Mouse (Mus musculus) left cerebral cortex, adult 9 months (tissue): Measurements from ENCODE around the gene P2ry6.

ENCODE experiments used
- DNase-seq, 2 experiments: peaks; one replicate each; pipeline ENCODE4 v3.0.0; 2022; ENCODE audit warnings: low spot score in 2 of 2

The P2ry6 gene

GRCm38 (mm10) chr7:100916526-100916925 is 57.9 kb downstream of the P2ry6 start:
- DNase-seq, result no peak

GRCm38 (mm10) chr7:100915204-100915603 is 59.2 kb downstream of the P2ry6 start:
- DNase-seq, result no peak

DNA sequence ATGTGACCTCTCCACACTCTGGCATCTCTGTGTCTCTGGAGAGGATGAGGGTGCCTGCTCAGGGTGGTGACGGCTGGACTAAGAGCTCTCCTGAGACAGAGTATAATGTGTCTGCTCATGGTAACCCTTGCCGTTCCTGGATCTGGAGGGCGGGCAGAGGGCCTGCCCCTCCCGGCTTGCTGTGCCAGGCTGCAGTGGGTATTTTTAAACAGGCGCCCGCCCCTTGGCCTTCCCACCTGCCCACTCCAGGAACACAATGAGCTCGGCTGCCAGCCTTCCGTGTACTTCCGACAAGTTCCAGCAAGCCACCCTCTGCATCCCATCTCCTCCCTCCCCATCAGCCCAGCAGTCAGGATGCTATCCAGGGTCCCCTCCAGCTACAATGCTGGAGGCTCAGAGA is 62.7 kb downstream of the P2ry6 start:
- no peak for DNase-seq

- no peak for DNase-seq
Measured at GRCm38 (mm10) chr7:100911246-100911770, 63.1 kb downstream of the P2ry6 start.

DNA sequence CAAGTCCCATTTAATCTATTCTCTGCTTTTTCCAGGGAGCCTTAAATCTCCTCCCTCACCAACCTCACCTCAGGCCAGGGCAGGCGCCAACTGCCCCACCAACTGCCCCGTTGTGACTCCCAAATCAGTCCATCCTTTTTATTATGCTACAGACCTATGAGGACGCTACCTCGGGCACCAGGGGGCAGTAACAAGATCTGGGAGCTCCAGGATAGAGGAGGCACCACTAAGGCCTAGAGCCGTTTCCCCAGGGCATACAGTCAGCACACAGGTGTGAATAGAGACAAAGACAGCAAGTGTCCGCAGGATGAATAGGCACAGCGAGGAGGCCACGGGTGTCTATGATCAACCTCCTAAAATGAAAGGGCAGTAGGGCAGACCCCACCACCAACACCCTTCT is 65.9 kb downstream of the P2ry6 start:
- DNase-seq, result no peak

DNA sequence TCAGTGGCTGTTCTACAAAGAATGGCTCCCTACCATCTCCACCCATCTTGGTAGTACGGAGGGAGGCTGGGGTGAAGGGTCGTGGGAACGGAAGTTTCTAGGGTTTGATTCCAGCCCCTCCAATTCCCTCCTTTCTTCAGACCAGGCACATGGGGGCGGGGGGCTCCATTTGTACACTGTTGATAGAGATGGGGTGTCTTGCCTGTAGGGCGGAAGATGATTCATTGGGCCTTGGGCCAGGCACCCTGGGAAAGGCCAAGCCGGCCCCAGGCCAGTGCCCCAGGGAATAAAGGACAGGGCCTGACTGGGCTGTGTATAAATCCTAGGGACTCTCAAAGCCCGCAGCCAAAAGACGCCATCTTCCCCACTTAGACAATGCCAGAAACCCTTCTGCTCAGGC is 66.4 kb downstream of the P2ry6 start:
- DNase-seq, result no peak

GRCm38 (mm10) chr7:100907231-100907630 is 67.2 kb downstream of the P2ry6 start:
- peak in 1 of 2 experiments; percentile 88 for DNase-seq

- DNase-seq, result no peak
Measured at GRCm38 (mm10) chr7:100906029-100906789, 68.2 kb downstream of the P2ry6 start.

DNA sequence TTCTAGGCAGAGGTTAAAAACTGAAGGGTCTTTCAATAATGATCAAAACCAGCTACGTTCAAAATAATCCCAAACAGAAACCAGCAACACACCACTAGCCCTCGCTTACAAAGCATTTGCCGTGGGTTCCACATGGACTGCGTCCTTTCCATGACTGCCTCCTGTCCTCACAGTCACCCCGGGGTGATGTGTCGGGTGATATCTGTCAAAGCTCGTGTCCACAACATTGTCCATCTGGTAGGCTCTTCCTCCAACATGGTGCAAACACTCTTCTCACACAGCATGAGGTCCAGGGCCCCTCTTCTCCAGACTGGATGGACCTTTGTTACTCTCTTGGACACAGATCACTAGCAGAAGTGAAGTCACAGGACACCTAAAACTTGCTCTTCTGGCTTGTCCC is 69.4 kb downstream of the P2ry6 start:
- DNase-seq, result no peak

GRCm38 (mm10) chr7:100904612-100905011 is 69.8 kb downstream of the P2ry6 start:
- DNase-seq, result no peak

DNA sequence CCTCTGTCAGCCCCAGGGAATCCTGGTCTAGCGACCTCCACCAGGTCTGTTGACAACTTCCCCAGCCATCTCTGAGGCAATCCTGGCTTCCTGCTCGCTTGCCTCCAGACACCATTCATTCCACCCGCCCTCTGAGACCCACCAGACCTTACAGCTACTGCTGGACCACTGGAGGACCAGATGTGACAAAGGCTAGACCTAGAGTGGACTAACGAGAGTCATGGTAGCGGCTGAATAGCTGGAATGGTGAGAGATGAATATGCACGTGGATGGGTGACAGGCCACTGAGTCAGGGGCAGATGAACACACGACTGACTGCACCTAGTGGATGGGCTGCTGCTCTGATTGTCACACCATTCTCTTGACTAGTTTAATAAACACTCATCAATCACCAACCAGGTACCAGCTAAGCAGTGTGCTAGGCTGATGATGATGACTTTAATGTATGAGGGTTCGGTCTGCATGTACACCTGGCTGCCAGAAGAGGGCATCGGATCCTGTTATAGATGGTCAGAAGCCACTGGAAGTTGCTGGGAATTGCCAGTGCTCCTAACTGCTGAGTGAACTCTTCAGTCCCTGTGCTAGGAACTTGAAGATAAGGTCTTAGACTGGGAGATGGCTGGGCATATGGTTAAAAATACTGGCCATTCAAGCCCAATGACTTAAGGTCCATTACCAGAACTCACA is 71.9 kb downstream of the P2ry6 start:
- DNase-seq, result no peak

DNA sequence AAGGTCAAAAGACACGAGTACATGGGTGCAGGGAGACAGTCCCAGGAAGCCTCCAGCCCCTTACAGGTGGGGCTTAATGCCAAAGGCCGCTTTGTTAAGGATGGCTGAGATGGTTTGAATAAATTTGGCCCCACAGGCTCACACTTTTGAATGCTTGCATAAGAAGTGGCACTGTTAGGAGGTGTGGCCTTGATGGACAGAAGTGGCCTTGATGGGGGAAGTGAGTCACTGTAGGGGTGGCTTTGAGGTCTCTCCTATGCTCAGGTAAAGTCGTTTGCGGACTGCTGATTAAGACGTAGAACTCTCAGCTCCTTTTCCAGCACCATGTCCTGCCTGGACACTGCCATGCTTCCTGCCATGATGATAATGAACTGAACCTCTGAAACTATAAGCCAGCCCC is 76.6 kb downstream of the P2ry6 start:
- DNase-seq, result no peak

DNA sequence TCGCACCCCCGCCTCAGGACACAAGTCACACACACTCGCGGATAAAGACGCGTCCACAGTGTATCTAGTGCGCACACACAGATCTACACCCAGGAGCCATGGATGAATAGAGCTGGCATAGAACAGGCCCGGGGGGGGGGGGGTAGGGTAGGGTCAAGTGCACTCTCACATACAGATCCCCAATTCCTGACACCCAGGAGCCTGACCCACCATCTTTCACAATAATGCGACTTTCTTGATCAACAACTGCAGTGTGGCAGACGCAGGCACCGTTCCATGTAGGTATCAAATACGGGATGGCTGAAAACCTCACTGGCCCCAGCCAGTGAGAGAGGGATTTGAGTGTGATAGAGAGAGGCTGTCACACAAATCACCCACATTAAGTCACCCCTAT is 79.6 kb downstream of the P2ry6 start:
- no peak for DNase-seq

- peak in 1 of 2 experiments; percentile 59 for DNase-seq
Measured at GRCm38 (mm10) chr7:100894057-100894832, 80.2 kb downstream of the P2ry6 start.

GRCm38 (mm10) chr7:100893249-100894056 is 81.0 kb downstream of the P2ry6 start:
- DNase-seq, result peak in 1 of 2 experiments; percentile 55
